Mouse (Mus musculus): Measurements from ENCODE around the gene Map2k4.

The Map2k4 gene

DNA sequence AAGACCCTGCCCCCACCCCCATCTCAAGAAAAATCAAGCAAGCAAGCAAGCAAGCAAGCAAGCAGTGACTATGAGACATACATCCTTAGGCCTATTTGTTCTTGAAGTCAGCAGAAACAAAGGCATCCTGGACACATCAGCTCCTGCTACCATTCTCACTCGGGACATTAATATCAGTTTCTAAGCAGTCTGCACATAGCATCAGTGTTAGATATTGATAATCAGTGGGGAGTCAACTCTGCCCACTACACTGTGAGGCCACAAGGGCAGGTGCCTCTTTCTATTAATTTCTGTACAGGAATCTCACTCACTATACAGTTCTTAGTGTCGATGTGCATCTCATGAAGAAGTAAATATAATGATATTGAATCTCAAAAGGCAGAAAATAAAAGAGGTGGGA is 14.6 kb downstream of the Map2k4 start:
- DNase-seq: no peak

DNA sequence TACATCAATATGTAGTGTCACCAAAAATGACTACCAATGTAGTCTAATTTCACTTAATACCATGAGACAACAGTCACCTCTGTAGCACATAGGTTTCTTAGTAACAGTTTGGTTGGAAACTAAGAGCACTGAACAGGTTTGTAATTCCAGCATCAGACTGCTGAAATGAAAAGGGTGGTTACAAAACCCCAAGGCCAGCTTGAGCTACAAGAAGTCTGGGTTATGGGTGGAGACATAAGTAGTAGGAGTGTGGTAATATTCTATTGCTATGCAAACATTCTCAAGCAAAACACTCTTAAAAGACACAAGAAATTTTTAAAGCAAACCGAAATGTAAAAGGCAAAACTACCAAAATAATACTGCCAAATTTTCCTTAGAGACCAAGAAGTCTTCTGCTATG is 16.6 kb downstream of the Map2k4 start:
- no peak for DNase-seq

DNA sequence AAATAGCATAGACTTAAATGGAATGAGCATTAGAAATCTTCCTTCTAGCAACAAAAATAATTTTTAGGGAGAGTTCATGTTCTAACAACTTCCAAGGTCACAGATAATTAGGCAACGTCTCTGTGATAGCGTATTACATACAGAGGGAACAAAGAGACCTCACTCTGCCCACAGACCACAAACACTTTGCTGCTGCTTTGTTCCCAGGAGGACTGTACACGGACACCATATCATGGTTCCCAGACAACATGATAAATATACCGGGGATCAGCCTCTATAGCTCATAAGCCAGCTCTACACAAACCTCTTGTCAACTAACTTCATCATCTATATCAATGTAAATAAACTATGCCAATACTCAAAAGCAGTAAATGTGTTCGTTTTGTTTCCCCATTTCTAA is 18.1 kb downstream of the Map2k4 start:
- no peak for DNase-seq

DNA sequence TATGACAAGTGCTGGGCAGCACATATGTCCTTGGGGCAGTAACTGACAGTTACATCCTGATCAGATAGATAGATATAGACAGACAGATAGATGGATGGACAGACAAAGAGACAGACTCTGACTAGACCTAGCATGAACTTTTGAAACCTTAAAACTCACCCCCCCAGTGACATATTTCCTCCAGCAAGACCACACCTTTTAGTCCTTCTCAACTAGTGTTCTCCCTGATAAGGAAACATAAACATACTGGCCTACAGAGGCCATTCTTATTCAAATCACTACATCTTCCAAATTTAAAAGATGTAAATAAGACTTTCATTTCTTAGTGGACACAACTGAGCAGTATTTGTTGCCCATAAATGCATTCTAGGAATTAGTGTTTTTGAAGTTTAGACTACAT is 19.7 kb downstream of the Map2k4 start:
- no peak for DNase-seq

DNA sequence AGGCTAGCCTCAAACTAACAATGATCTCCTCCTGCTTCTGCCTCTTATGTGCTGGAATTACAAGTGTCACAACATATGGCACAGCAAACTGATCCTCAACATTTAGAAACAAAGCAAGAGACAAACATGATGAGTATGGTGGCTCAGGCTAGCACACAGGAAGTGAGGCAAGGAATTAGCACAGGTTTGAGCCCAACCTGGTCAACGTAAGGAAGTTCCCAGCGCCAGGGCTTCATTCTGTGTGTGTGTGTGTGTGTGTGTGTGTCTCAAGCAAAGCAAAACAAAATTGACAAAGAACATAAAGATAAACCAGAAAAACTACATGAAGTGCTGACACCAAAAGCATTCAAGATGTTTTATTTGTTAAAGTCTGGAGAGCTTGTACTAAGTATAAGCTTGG is 27.2 kb downstream of the Map2k4 start:
- no peak for DNase-seq

DNA sequence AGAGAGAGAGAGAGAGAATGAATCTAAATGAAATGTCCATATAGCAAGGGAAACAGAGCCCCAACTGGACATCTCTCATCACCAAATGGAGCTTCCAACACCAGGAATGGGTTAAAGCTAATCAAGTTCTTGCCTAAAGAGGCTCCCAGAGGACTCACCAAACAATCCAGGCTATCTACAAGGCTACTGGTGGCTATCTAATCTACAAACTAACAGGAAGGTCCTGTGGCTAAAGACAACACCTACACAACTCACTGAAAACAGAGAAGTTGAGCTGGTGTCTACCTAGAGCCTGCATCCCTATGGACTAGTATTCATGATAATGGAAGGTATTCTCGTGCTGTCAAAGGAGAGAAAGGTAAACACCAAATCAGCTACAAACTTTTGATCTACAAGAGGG is 28.7 kb downstream of the Map2k4 start:
- DNase-seq: no peak

DNA sequence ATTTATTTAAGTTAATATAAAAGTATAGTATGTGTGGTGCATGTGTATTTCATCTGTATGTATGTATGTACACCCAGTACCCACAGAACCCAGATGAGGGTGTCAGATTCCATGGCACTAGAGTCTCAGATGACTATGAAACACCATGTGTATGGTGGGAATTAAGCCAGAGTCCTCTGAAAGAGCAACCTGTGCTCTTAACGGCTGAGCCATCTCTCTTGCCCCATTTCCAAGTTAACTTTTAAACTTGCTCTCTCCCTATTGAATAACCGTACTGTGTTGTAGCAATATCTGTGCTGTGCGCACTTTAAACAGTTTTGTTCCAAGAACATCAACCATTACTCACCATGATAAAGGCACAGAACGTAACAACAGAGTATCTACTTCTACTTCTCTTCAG is 33.9 kb downstream of the Map2k4 start:
- no peak for DNase-seq

DNA sequence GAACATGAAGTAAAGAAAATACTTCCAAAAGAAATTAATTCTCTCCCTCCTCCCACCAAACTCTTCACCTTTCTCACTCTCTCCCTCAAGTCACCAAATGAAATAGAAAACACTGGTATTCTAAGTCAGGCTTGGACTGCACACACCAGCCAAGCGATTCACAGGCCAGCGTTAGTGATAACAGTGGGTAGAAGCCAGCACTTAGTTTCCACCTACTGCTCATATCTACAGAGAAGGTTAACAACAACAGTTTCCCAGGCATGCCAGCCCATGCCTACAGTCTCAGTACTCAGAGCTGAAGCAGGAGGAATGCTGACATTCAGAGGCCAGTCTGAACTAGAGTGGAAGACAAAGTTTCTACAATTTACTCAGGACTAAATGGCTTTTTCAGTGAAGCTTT is 34.5 kb downstream of the Map2k4 start:
- no peak for DNase-seq

DNA sequence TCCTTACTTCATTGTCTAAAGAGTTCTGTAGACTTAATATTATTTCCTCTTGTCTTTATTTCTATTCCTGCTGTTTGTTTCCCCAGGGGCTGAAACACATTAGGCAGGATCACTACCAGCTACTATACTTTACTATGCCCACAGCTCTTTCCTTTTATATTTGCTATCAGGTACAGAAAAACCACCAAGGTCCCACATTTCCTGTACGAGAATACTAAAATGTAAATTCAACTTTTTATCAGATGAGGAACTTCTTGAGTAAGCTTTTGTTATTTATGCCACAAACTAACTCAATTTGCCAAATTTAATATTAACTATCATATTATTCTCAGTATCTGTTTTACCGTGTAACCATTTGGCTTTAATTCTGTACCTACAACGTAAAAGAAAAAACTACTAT is 37.6 kb downstream of the Map2k4 start:
- no peak for DNase-seq

DNA sequence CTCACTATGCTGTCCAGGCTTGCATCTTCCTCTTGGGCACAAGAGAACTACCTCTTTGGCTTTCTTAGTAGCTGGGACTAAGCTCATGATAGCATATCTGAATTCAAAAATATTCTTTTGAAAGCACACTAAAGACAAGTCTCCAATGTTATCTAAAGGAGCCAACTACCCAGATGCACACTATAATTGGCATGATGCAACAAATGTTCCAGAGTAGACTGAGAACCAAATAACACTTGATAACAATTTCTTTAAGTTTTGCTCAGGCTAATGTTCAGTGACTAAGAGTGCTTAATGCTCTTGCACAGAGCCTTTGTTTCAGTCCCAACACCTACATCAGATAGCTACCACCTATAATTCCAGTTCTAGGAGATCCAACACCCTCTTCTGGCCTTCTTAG is 40.7 kb downstream of the Map2k4 start:
- no peak for DNase-seq

DNA sequence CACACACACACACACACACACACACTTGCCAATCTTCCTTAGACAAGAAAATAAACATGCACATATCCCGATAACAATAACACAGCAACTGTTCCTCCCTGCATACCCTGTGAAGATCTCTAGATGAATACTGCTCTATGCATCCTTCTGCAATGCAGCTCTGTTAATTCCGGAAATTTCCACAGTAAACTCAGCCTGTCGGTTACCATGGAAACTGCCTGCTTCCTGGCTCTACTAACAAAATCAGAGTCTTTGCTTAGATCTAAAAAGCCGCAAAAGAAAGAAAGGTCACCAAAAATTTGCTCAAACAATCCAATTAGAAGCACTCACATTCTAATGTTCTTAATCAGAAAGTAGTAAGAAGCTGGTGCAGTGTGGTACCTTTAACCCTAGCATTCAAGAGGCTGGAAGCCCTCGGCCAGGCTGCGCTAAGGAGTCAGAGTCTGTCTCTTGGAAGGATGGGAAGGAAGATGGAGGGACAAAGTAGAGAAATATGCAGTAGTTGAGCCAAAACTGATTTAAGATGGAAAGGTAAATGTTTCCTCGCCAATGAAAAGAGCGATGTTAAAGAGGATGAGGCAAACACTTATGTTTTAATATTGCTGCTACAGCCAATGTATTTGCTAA is 42.3 kb downstream of the Map2k4 start:
- no peak for DNase-seq

DNA sequence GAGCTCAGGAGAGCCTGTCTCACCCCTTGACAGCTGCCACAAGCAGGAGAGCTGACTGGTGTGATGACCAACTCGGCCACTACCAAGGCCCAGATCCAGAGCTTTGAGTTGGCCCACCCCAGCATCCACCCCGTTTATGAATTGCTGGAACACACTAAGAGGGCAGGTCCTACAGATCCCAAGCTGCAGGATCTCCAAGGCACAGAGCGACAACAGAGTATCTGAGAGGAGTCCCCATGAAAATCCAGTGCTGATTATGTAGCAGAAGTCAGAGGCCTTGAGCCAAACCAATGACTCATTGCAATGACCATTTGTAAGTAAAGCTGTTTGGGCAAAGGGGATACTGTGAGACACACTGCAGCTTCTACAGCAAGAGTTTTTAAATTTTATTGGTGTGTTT is 44.2 kb downstream of the Map2k4 start:
- DNase-seq: no peak

DNA sequence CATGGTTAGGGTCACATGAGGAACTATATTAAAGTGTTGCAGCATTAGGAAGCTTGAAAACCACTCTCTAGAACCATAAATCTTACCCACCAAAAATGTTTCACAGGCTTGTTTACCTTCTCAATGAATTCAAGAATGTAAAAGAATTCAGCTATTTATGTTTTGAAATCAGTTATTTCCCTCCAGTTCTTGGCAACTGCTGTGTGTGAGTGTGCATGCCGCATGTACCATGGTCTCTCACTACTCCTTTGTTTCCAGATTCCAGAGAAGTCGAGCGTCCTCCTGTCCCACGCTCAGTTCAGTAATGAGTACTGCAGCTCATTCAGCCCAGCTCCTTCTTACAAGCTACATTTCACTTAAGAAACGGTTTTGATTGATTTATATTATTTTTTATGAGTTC is 47.3 kb downstream of the Map2k4 start:
- DNase-seq: no peak

DNA sequence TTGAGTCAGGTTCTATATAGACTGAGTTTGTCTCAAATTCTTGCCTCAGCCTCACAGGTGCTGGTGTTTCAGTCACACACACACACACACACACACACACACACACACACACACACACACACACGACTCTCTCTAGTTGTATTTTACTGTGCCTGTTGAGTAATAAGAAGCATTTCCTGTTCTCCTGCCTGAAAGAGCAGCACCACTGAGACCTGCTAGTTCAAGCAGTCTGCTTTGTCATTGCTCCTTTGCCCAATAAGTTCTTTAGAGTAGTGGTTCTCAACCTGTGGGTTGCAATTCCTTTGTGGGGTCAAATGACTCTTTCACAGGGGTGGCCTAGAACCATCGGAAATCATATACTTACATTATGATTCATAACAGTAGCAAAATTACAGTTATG is 47.7 kb downstream of the Map2k4 start:
- DNase-seq: no peak

DNA sequence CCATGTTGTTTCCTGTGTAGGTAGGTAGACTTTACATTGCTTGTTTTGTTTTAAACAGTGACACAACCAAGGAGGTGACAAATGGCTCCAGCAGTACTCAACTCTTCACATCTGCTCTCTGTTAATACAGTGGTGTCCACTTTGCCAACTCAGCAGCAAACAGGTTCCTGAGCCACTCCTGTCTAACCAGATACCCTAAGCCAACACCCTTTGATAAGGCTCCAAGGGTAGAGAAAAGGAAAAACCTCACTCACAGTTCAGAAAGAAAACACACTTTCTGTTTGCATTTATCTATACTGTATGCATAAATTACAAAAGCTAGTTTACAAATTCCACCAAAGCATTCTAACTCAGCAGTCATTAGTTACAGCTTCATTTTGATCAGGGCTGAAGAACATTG is 48.2 kb downstream of the Map2k4 start:
- no peak for DNase-seq

DNA sequence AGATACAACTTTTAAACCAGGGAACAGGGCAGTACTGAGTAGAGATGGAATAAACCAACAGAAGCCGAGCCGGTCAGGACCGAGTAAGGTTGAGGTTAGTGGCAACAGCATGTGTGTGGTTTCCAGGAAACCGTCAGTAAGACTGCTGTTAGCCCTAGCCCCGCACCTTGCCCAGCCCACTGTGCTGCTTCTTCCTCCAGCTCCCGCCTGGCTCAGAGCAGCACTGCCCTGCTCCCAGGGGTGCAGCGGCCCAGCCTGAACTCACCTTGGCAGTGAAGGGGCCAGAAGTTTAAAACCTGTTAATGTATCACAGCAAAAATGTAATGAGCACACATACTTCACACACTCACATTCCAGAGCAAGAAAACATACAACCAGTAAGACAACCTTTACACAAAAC is 53.4 kb downstream of the Map2k4 start:
- DNase-seq: no peak

DNA sequence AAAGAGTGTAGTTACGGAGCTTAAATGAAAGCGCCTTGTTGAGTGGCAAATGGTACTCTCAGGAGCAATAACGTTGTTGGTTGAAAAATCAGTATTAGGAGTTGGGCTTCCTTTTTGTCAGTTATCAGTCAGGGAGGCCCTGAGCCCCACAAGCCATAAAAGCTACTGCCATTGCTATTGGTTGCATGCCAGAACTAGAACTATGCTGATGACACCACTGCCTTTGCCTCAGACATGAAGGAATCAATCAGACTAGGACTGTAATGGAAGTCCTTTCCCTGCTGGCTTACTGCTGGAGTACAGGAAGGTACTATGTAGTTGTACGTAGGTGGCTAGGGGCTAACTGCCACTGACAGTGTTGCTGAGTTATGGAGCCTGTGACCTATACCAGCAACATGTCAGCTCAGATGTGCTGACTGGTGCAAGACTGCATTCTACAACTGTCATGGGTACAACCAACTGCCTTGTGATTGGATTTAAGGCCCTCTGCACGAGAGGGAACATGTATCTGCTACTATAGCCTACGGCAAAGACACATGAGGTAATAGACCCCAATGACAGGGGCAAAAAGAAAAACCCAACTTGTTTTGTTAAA is 58.4 kb downstream of the Map2k4 start:
- DNase-seq: no peak

DNA sequence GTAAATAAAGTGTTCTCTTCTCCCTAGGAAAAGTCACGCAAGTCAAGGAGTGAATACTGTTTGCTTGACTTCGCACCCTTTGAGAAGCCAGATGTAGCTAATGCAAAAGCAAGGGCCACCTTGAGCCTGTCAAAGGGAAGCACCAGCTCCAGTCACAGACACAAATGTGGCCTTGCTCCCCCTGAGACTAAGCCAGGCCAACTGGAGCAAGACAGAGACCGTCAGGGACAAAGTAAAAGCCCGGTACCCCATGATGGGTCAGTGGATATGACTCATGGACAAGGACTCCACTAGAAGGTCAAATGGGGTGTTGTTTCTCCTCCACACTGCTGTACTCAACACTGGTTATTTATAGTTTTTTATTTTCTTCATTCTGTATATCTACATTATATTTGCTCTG is 59.2 kb downstream of the Map2k4 start:
- no peak for DNase-seq

DNA sequence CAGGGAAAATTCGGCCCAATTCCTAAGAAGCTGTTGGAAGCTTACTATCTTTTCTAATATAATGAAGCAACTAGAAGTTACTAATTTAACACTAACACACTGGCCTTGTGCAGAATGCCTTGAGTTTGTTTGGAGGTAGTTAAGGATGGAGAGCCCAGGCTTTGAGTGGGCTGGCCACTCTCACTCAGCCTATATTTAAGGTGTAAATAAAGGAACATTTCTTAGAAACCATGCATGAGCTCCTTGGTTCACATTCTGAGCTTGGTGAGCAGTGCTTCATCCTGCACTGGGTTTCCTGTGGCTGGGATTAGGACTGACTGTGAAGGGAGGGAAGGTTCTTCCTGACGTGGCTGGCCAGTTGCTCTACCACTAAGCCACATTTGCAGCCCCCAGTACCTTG is 64.4 kb downstream of the Map2k4 start:
- DNase-seq: no peak

DNA sequence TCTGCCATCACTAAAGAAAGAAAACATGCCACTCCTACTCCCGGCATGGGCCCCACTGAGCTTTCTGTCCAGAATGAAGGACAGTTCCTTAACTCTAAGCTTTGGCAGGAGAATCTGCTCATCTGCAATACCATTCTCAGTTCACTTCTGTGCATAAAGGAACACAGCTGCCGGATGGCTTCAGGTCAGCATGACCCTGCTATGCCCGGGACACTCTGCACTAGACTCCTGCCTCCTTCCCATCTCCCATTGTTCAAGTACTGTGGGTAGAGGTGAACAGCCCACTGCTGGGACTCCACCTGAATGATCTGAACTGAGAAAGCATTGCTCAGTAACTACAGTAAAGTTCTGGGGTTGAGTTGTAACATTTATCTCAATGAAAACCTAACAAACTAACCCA is 66.5 kb downstream of the Map2k4 start:
- DNase-seq: no peak

DNA sequence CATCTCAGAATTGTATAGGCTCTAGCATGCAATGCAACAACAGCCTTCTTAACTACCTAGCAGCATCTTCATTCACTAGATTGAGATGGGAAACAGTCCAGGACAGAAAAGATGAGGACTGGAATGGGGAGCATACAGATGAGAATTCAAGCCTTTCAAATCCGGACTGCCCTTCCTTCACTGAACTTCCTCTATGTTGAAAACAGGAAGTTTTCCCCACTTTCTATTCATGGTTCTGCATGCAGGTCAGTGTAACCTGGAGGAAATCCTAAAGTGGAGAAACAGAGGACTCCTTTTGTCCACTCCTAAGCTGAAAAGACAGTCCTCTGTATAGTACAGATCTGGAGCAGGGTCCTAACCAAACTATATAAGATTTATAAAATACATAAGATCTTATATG is 68.1 kb downstream of the Map2k4 start:
- no peak for DNase-seq

DNA sequence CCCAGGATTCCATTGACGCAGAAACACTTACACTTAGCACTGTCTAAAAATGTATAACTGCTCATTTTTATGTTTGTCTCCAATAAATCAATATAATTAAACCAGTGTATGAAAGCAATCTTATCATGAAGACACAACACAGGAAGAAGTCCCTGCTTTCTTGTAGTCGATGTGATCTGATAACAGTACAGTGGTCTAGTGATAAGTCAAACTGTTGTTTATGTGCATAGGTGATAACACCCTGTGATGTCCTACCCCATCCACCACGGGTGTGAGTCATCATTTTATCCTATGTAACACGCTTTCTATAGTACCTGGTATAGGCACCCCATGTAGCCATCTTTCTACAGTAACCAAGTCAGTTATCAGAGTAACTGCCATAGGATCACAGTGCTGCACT is 74.3 kb downstream of the Map2k4 start:
- no peak for DNase-seq

DNA sequence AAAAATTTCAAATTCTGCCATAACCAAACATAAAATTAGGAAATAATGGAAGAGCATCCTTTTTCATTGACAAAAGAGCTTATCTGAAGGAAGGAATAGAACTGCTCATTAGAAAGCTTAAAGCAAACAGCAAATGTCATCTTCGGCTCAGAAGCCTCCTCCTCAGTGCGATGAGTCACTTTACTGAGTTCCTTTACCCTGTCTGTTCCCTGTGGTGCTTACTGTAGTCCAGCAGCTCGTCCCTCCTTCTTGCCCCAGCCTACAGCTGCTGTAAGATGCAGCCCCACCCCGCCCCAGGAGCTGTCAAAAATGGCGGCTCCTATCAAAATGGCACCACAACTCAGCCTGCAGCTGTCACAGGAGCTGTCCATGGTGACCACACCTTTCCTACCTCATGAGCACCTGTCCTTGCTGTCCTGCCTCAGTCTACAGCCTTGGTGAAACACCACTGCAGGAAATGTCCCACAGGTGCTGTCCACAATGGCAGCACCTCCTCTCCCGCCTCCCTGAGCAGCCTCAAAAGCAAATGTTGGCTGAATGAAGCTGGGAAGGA is 75.3 kb downstream of the Map2k4 start:
- no peak for DNase-seq

DNA sequence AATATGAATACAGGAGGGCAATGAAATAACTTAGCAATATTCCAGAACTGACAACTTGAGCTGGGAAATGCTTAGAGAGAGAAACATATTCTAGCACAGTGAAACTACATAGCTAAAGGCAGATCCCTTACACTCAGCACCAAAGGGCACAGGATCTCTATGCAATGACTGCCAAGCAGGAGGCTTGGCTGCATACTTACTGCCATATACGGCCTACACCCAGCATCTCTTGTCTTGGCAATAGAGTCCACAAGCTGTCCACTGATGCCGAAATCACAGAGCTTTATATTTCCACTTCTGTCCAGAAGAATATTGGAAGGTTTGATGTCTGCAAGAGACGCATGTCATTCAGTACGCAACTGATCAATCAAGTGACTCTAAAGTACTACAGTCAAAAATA is 81.3 kb downstream of the Map2k4 start:
- no peak for DNase-seq

DNA sequence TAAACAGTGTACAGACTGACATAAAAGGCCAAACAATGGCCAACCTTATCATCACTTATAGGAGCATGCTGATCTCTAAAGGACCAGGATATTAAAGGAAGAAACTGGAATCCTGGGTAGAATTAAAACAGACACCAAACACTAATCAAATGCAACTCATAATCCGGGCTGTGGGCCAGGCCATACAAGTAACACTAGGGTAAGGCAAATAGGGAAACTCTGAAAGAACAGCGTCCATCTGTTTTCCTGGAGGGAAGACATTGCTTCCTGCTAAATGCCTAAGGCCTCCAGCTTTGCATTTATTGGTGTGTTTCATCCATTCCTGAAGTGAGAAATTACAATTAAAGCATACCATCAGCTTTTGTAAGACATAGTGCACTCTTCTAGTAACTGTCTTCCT is 81.9 kb downstream of the Map2k4 start:
- no peak for DNase-seq

Measured in thymus, postnatal 25 days (tissue).